Mouse (Mus musculus): ENCODE data around the gene Pla2g2d. TPM values are rescaled to one million over a fixed set of nuclear protein-coding genes. Genes with fewer than 3 reads are reported as not detected.

Pla2g2d gene
- total and polyA plus RNA-seq, 3 experiments = not detected

- Histone ChIP-seq H3K79me2 (ENCODE audit: control insufficient read depth, insufficient read depth, low read length, poor library complexity) (no peaks in the 10 kb centered on the region), H3K27ac (ENCODE audit: control insufficient read depth, low read depth, low read length) (no peak overlapping the region), H3K4me1 (ENCODE audit: control insufficient read depth in 1 of 2, insufficient read depth in 2 of 2, low read length in 2 of 2) (no peaks in the 10 kb centered on the region), H3K36me3 (ENCODE audit: control insufficient read depth in 1 of 2, insufficient read depth in 2 of 2, low read length in 2 of 2) (no peaks in the 10 kb centered on the region), H3K9me3 (replicated peaks; ENCODE audit: insufficient read depth, low read length) (no peaks in the 10 kb centered on the region), H3K4me3 (ENCODE audit: control insufficient read depth in 1 of 2, insufficient read depth in 1 of 2, low read depth in 2 of 2, low read length in 2 of 2) (no peak overlapping the region), H3K9ac (ENCODE audit: control insufficient read depth, low read depth, low read length, poor library complexity, severe bottlenecking) (no peak overlapping the region), H3K27me3 (ENCODE audit: control insufficient read depth in 1 of 2, insufficient read depth in 2 of 2, low read length in 2 of 2) (no peaks in the 10 kb centered on the region)
- DNase-seq (ENCODE audit: low read depth, low spot score) = no peak
- TF ChIP-seq BHLHE40 (IDR thresholded peaks at IDR 0.05; ENCODE audit: borderline replicate concordance, low read depth, low read length) = no peak
- TF ChIP-seq TAL1 (IDR thresholded peaks at IDR 0.05; ENCODE audit: low read length) = no peak
- no peak for TF ChIP-seq CTCF (IDR thresholded peaks at IDR 0.05 in 2 of 3, conservative IDR thresholded peaks at IDR 0.05 in 1 of 3; ENCODE audit: control insufficient read depth in 1 of 3, insufficient read depth in 1 of 3, low read depth in 2 of 3, low read length in 3 of 3, poor library complexity in 1 of 3, severe bottlenecking in 1 of 3)
- no peak for TF ChIP-seq JUND (IDR thresholded peaks at IDR 0.05; ENCODE audit: low read depth, low read length)
- TF ChIP-seq TBP (IDR thresholded peaks at IDR 0.05; ENCODE audit: low read depth, low read length) = no peak
- no peak for TF ChIP-seq SMC3 (IDR thresholded peaks at IDR 0.05; ENCODE audit: low read depth, low read length)
- TF ChIP-seq ETS1 (IDR thresholded peaks at IDR 0.05; ENCODE audit: low read depth, low read length) = no peak
- TF ChIP-seq POLR2AphosphoS5 (IDR thresholded peaks at IDR 0.05; ENCODE audit: borderline replicate concordance, low read depth, low read length) = no peak
- TF ChIP-seq KAT2A (conservative IDR thresholded peaks at IDR 0.05; ENCODE audit: low read depth, low read length) = no peak
- no peak for TF ChIP-seq POLR2AphosphoS2 (IDR thresholded peaks at IDR 0.05; ENCODE audit: low read length)
- no peak for TF ChIP-seq ZC3H11A (IDR thresholded peaks at IDR 0.05; ENCODE audit: low read depth, low read length)
- no peak for TF ChIP-seq POLR2A (IDR thresholded peaks at IDR 0.05; ENCODE audit: control insufficient read depth in 1 of 2, insufficient read depth in 1 of 2, low read depth in 1 of 2, low read length in 2 of 2, poor library complexity in 1 of 2)
- TF ChIP-seq MEF2A (IDR thresholded peaks at IDR 0.05; ENCODE audit: extremely low read depth, insufficient replicate concordance, low read depth, low read length, poor library complexity, severe bottlenecking) = no peak
- no peak for TF ChIP-seq CHD1 (IDR thresholded peaks at IDR 0.05; ENCODE audit: low read depth, low read length)
- TF ChIP-seq ZNF384 (IDR thresholded peaks at IDR 0.05; ENCODE audit: low read depth, low read length) = no peak
- TF ChIP-seq MYB (IDR thresholded peaks at IDR 0.05; ENCODE audit: low read depth, low read length) = no peak
- no peak for TF ChIP-seq RAD21 (IDR thresholded peaks at IDR 0.05; ENCODE audit: low read depth, low read length)
- TF ChIP-seq MAZ (IDR thresholded peaks at IDR 0.05; ENCODE audit: low read depth, low read length) = no peak
- no peak for TF ChIP-seq NRF1 (IDR thresholded peaks at IDR 0.05; ENCODE audit: insufficient read depth, low read depth, low read length, poor library complexity, severe bottlenecking)
Observed at GRCm38 (mm10) chr4:138780300-138780699, 4.8 kb downstream of the Pla2g2d start.

- H3K4me1 ChIP-seq (ENCODE audit: control insufficient read depth in 1 of 2, insufficient read depth in 2 of 2, low read length in 2 of 2) = no peaks in the 10 kb centered on the region
- no peaks in the 10 kb centered on the region for H3K9me3 ChIP-seq (replicated peaks; ENCODE audit: insufficient read depth, low read length)
Observed at GRCm38 (mm10) chr4:138782098-138782497, 6.6 kb downstream of the Pla2g2d start.

More at GRCm38 (mm10) chr4:138782098-138782497, 6.6 kb downstream of the Pla2g2d start:
- no peaks in the 10 kb centered on the region for H3K27me3 ChIP-seq (ENCODE audit: control insufficient read depth in 1 of 2, insufficient read depth in 2 of 2, low read length in 2 of 2)
- H3K4me3 ChIP-seq (ENCODE audit: control insufficient read depth in 1 of 2, insufficient read depth in 1 of 2, low read depth in 2 of 2, low read length in 2 of 2) = no peak overlapping the region
- no peak for DNase-seq (ENCODE audit: low read depth, low spot score)
- no peak overlapping the region for H3K27ac ChIP-seq (ENCODE audit: control insufficient read depth, low read depth, low read length)
- no peak overlapping the region for H3K9ac ChIP-seq (ENCODE audit: control insufficient read depth, low read depth, low read length, poor library complexity, severe bottlenecking)
- H3K36me3 ChIP-seq (ENCODE audit: control insufficient read depth in 1 of 2, insufficient read depth in 2 of 2, low read length in 2 of 2) = no peaks in the 10 kb centered on the region
- TF ChIP-seq SIN3A (IDR thresholded peaks at IDR 0.05; ENCODE audit: low read length) = no peak
- no peak for TF ChIP-seq POLR2AphosphoS2 (IDR thresholded peaks at IDR 0.05; ENCODE audit: low read length)
- no peaks in the 10 kb centered on the region for H3K79me2 ChIP-seq (ENCODE audit: control insufficient read depth, insufficient read depth, low read length, poor library complexity)
